In genomic region chr1:91984507-91984906, GRCm38 (mm10) we compare ENCODE assay signal across 12 mouse cellular contexts.
DNase-seq lines count a peak whose midpoint lies in the region; ATAC-seq lines count a peak whose summit lies in the region.
"Had no signal": no experiment of that assay in that cellular context is flagged by ENCODE, and none has a peak within 500 bp of the region (broad histone marks: within the 10 kb centered on the region; RNA-seq: fewer than 3 reads in every experiment).

No protein-coding gene starts in this region.

- H3K4me1 ChIP-seq in heart, embryonic 10.5 days: peaks cover 12% of the 10 kb centered on the region
- H3K4me1 ChIP-seq: forebrain, embryonic 12.5 days; liver, embryonic 12.5 days had no signal

- peak; percentile 91 for ATAC-seq in megakaryocyte progenitor cell, adult 5-6 weeks (replicated peaks; ENCODE audit: poor library complexity)
- ATAC-seq: intestine, embryonic 16.5 days; liver, embryonic 12.5 days had no signal

- DNase-seq in 416B (ENCODE audit: low read depth): peak; percentile 47
- DNase-seq in CD4-positive, CD25-positive, alpha-beta regulatory T cell, adult 2 months (ENCODE audit: low read depth, low spot score): peak; percentile 68
- DNase-seq in induced T-regulatory cell, adult 2 months (ENCODE audit: low read depth): peak; percentile 57
- DNase-seq in spleen, postnatal 14 days (ENCODE audit: low spot score in 2 of 2): no peak
- no peak for DNase-seq in neural tube, embryonic 10.5 days (ENCODE audit: extremely low spot score, low spot score)
- DNase-seq in heart, embryonic 10.5 days (ENCODE audit: low spot score): no peak
- DNase-seq: adrenal gland, adult 8-10 months; kidney, postnatal 25 days had no signal

- H3K27ac ChIP-seq in heart, embryonic 10.5 days: no peak overlapping the region
- H3K27ac ChIP-seq: forebrain, embryonic 12.5 days; liver, embryonic 12.5 days had no signal

- H3K9me3 ChIP-seq in heart, embryonic 10.5 days: no peaks in the 10 kb centered on the region
- H3K9me3 ChIP-seq: forebrain, embryonic 12.5 days; liver, embryonic 12.5 days had no signal

- peaks cover 67% of the 10 kb centered on the region for H3K36me3 ChIP-seq in heart, embryonic 10.5 days

- H3K4me3 ChIP-seq in heart, embryonic 10.5 days: no peak overlapping the region
- H3K4me3 ChIP-seq: forebrain, embryonic 12.5 days; liver, embryonic 12.5 days had no signal

- WGBS in heart, embryonic 10.5 days: 77% methylated on average over 8 of the region's 8 CpGs

- no peaks in the 10 kb centered on the region for H3K27me3 ChIP-seq in heart, embryonic 10.5 days (ENCODE audit: insufficient read depth, poor library complexity, severe bottlenecking)
- H3K27me3 ChIP-seq: forebrain, embryonic 12.5 days; liver, embryonic 12.5 days had no signal

Comparison
In these comparisons a context has a peak if more than half of its experiments do, and no peak if none do; other contexts are left out.
1. DNase-seq: peak in 416B (single experiment), CD4-positive, CD25-positive, alpha-beta regulatory T cell, adult 2 months (single experiment) and induced T-regulatory cell, adult 2 months (single experiment); none in spleen, postnatal 14 days (0 of 2), neural tube, embryonic 10.5 days (single experiment) and heart, embryonic 10.5 days (single experiment).